Mouse (Mus musculus) embryo, embryonic 11.5 days (tissue): ENCODE measurements around the gene Ltbp1.

Source experiments
- DNase-seq: peaks from one replicate; pipeline ENCODE4 v3.0.0-alpha.2; 2012; ENCODE audit warnings: low read depth, low spot score

Ltbp1 gene

GRCm38 (mm10) chr17:75353323-75353722 is 348.0 kb downstream of the Ltbp1 start:
- no peak for DNase-seq

- no peak for DNase-seq
Observed at GRCm38 (mm10) chr17:75355431-75355830, 350.1 kb downstream of the Ltbp1 start.

- no peak for DNase-seq
Observed at GRCm38 (mm10) chr17:75360111-75360510, 354.7 kb downstream of the Ltbp1 start.

- no peak for DNase-seq
Observed at GRCm38 (mm10) chr17:75366332-75366731, 361.0 kb downstream of the Ltbp1 start.

GRCm38 (mm10) chr17:75367486-75368155 is 362.3 kb downstream of the Ltbp1 start:
- DNase-seq = no peak

- no peak for DNase-seq
Observed at GRCm38 (mm10) chr17:75368580-75368979, 363.2 kb downstream of the Ltbp1 start.

GRCm38 (mm10) chr17:75369351-75369750 is 364.0 kb downstream of the Ltbp1 start:
- no peak for DNase-seq

GRCm38 (mm10) chr17:75370120-75370519 is 364.8 kb downstream of the Ltbp1 start:
- DNase-seq = no peak

GRCm38 (mm10) chr17:75371650-75372049 is 366.3 kb downstream of the Ltbp1 start:
- no peak for DNase-seq

- DNase-seq = no peak
Observed at GRCm38 (mm10) chr17:75372371-75372770, 367.0 kb downstream of the Ltbp1 start.

- DNase-seq = no peak
Observed at GRCm38 (mm10) chr17:75374287-75375024, 369.1 kb downstream of the Ltbp1 start.

GRCm38 (mm10) chr17:75378256-75378871 is 373.0 kb downstream of the Ltbp1 start:
- no peak for DNase-seq

GRCm38 (mm10) chr17:75380167-75380566 is 374.8 kb downstream of the Ltbp1 start:
- no peak for DNase-seq

GRCm38 (mm10) chr17:75388402-75388801 is 383.0 kb downstream of the Ltbp1 start:
- DNase-seq = no peak

GRCm38 (mm10) chr17:75390142-75390541 is 384.8 kb downstream of the Ltbp1 start:
- DNase-seq = no peak

- no peak for DNase-seq
Observed at GRCm38 (mm10) chr17:75391429-75392192, 386.2 kb downstream of the Ltbp1 start.

GRCm38 (mm10) chr17:75406405-75406804 is 401.0 kb downstream of the Ltbp1 start:
- DNase-seq = no peak

- no peak for DNase-seq
Observed at GRCm38 (mm10) chr17:75416861-75417260, 411.5 kb downstream of the Ltbp1 start.

- DNase-seq = no peak
Observed at GRCm38 (mm10) chr17:75434152-75434551, 428.8 kb downstream of the Ltbp1 start.

- DNase-seq = no peak
Observed at GRCm38 (mm10) chr17:75434871-75435270, 429.5 kb downstream of the Ltbp1 start.

GRCm38 (mm10) chr17:75435599-75435998 is 430.2 kb downstream of the Ltbp1 start, which contains the start of gene Rasgrp3:
Gene Rasgrp3 (plus strand): TSS chr17:75435896.
- no peak for DNase-seq

- DNase-seq = no peak
Observed at GRCm38 (mm10) chr17:75436095-75436494, 430.7 kb downstream of the Ltbp1 start.
